Mouse (Mus musculus): ENCODE data around the gene Gm10999. TPM values are rescaled to one million over a fixed set of nuclear protein-coding genes. Genes with fewer than 3 reads are reported as not detected.

Gm10999 gene
- polyA plus RNA-seq (2017; shearing (Covaris generic)) = not detected

DNA sequence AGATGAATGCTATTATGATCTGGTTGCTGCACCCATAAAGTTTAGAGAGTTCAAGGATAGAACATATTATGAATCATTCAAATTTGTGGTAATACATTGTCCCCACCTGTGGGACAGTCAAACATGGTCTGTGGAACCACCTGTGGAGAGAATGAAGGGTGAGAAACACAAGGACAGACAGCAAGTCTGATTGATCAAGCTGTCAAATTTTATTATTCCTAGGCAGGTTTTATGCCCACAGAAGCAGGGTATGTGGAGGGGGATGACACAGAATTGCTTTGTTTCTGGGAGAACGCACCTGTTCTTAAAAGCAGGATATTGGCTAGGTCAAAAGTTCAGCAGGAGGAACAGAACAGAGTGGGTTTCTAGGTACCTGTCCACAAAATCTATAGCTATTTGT lies at the start of gene Gm10999:
Gene Gm10999 (minus strand): TSS at position 101 of the 400 bp plus-strand sequence.

Other genes starting within 250 kb of the Gm10999 start
- gene Ccdc7a, start 66.1 kb downstream of the Gm10999 start, polyA plus RNA-seq (2017; shearing (Covaris generic)) = 0.31 TPM
- not detected for gene Ccdc7b, start 64.5 kb downstream of the Gm10999 start, polyA plus RNA-seq (2017; shearing (Covaris generic))
- 9.6 TPM for gene 2610044O15Rik8, start 102.7 kb upstream of the Gm10999 start, polyA plus RNA-seq (2017; shearing (Covaris generic))

All from effector memory CD4-positive, alpha-beta T cell, adult 5 months (primary cell).